Mouse (Mus musculus) CH12F3 (cell line): ENCODE data around the gene Retreg3.

Source experiments
- in situ Hi-C: fragments of 300-500 bp; cut with MboI; formaldehyde crosslinking; loops from 2 replicates; pipeline ENCODE4 v1.14.3; 2020; ENCODE audit warnings: low sequenced_read_pairs

Retreg3 gene

DNA sequence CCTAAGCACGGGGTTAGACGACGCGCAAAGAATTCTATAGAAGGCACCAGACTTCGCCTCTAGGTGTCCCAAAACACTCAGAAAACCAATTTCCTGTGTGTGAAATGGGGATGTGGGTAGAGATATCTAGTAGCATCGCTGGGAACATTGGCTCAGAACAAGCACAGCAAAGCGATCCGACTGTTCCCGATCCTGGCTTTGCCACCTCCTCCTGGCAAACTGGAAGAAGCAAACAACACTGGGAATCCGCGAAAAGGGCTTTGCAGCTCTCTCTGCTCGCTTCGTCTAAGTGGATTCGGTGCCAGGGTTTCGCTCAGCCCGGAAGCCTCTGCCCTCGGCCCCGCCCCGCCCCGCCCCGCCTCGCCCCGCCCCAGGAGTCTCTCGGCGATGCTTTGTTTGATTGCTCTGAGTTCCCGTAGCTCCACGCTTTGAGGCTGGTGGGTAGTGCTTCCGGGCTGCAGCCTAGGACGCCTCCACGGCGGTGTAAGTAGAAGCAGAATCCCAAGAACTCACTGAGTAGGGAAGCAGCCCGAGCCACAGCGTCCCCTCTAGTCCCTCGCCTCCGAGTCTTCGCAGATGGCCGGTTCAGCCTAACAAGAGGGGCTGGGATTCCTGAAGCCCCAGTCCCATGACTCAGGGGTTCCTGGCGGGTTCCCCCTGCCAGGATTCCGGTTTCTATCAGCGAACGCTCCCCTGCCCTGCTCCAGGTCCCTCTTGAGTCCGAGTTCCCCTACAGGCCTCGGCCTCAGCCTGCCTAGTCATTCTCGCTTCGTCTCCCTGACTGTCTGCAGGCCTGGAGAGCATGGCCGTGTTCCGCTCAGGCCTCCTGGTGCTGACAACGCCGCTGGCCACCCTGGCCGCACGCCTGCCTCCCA lies 37.2 kb downstream of the Retreg3 start, which contains the start of gene Coasy:
Coasy (plus strand) TSS at position 358 of the 875 bp plus-strand sequence.
- in situ Hi-C loops: no loop called here

DNA sequence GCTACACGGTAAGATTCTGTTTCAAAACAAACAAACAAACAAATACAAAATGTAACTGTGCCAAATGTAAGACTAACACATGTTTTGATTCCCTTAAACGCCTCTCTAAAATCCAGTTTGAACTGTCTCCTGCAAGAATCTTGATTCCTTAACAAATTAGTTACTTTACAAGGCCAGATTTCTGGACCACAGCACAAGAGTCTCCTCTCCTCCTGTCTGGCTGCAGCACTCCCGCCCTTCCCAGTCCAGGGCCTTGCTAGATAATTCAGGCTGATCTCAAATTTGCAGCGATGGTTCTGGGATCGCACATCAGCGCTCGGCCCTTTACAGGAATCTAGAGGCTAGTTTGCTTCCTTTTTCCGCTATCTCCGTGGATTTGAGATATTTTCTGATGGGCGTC lies 38.0 kb downstream of the Retreg3 start:
- in situ Hi-C loops: no loop called here

DNA sequence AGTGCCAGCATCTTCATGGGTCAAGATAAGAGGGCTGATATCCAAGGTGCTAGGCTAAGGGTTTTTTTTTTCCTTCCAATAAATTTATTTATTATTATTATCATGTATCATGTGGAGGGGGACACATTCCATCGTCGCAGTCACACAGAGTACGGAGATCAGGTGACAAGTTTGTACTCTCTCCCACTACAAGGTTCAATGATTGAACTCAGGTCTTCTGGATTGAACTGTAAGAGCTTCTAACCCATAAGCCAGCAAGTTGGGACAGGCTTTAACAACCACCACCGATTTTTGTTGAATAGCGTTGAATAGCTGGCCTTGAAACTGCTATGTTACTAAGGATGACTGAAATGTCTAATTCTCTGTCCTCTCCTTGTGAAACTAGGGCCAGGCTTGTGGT lies 39.3 kb downstream of the Retreg3 start:
- in situ Hi-C loops: no loop called here

DNA sequence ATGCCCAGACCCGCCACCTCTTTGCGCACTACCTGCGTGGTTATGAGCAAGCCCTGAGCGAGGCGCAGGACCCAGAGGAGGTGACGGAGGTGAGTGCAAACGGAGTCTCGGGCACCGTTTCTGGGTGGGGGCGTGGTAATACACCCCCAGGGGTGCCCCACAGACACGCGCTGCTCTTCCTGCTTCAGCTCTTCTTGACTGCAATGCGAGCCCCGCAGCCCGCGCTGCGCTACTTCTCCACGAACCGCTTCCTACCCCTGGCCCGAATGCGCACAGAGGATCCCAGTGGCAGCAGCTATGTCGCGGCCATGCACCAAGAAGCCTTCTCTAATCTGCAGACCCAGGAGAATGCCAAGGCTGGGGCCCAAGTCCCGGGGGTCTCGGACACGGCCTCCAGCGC lies 39.9 kb downstream of the Retreg3 start:
- in situ Hi-C loops: no loop called here

- in situ Hi-C loops: no loop called here
These were observed 41.6 kb downstream of the Retreg3 start, which contains the start of gene Hsd17b1 for GRCm38 (mm10) chr11:101078121-101078520. TSS of gene Hsd17b1 (plus strand) at chr11:101078411.

DNA sequence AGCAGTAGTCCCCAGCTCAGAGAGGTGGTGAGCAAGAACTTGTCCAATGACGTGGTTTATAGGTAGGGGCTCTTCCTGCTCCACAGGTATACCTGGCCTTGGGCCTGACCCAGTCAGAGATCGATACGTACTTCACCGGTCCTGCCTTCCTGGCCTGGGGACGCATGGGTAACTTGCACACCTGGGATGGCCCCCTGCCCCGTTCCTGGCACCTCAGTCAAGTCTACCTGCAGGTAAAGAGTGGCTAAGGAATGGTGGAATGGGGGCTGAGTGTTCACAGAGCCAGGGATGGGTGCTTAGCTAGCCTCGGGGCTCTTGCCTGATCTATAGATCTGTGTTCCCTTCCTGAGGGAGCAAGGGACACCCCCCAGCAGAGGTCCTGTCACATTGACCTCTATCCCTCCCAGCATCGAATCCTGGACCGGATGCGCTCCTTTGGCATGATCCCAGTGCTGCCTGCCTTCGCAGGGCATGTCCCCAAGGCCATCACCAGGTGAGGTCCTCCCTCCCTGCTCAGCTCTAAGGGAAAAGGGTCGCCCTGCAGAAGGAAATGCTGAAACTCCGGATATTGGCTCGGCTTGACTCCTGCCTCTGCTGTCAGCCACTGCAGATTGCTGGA lies 47.8 kb downstream of the Retreg3 start:
- in situ Hi-C loops: no loop called here

- in situ Hi-C loops: no loop called here
These were observed 48.7 kb downstream of the Retreg3 start for GRCm38 (mm10) chr11:101070987-101071386.

DNA sequence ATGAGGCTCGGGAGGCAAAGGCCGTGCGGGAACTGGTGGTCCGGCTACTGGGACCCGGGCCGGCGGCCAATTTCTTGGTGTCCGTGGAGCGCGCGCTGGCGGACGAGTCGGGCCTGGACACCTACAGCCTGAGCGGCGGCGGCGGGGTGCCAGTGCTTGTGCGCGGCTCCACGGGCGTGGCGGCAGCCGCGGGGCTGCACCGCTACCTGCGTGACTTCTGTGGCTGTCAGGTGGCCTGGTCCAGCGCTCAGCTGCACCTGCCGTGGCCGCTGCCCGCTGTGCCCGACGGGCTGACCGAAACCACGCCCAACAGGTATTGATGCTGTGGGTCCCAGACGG lies 49.5 kb downstream of the Retreg3 start:
- in situ Hi-C loops: no loop called here

DNA sequence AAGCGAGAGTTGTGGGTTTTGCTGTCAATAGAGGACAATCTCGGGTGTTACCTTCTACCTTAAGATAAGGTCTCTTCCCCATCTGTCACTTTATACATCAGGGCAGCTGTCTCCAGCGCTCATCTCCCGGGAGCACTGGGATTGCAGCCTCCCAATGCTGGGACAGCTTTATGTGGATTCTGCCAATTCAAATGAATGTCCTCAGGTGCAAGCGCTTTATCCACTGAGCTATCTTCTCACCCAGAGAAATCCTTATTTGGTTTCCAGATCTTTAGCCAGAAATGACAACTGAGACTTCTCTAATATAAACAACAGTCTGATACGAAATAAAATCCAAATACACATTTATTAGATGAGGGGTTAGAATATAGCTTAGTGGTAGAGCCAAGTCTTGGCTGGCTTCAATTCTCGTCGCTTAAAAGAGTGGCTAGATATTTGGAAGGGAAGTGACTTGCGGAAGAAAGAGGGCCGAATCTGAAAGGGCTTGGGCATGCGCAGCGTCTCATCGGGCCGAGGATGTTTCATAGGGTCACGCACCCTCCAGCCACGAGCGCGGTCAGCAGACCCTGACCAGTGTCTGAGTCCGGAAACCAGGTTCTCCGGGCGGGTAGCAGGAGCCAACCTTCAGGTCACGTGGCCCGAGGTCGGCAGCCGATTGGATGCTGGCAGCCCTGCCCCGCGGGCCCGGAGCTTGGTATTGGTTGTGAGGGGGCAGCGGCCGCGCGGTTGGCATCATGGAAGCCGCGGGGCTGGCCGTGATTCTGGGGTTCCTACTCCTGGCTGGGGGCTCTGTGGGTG lies 50.1 kb downstream of the Retreg3 start, which contains the start of gene Naglu:
Naglu (plus strand) TSS at position 622 of the 798 bp plus-strand sequence.
- in situ Hi-C loops: loop anchor here (10.0 kb wide), 1 partner anchor 175 kb away; no protein-coding TSS in a partner anchor

DNA sequence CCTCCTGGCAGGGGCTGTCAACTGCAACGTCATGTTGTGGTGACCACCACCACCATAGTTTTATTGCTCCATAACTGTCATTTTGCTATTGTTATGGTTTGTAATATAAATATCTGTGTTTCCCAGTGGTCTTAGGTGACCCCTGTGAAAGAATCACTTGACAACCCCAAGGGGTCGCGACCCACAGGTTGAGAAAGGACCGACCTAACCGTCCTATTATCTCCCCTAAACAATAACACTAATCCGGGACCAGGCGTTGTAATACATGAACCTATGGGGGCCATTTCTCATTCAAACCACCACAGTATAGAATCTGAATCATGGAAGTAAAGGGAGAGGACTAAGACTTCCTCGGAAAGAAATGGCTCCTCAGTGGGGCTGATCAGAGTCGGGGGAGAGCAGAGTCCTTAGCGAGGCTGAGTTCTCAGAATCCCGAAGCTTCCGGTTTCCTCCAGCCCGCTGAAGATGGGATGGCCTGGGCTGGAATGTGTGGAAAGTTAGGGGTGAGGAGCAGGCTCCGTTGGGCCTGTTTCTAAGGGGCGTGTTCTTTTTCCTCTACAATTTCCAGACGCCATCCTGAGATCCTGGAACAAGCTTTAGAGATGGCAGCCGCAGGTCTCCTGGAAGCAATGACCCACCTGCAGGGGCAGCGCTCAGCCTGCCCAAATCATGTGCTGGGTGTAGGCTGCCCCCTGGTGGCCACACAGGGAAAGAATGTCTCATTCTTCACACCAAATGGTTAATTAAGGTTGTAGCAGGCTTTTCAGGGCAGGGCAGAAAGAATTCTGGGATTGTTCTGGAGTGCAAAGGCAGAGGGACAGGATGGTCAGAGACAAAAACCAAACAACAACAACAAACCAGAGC lies 52.9 kb downstream of the Retreg3 start:
- in situ Hi-C loops: loop anchor here (10.0 kb wide), 1 partner anchor 172 kb away; no protein-coding TSS in a partner anchor

GRCm38 (mm10) chr11:101065002-101065401 lies 54.7 kb downstream of the Retreg3 start:
- in situ Hi-C loops: loop anchor here (10.0 kb wide), 1 partner anchor 170 kb away; no protein-coding TSS in a partner anchor

- in situ Hi-C loops: loop anchor here (10.0 kb wide), 1 partner anchor 170 kb away; no protein-coding TSS in a partner anchor
These were observed 55.2 kb downstream of the Retreg3 start for GRCm38 (mm10) chr11:101064462-101064861.

GRCm38 (mm10) chr11:101063676-101064327 lies 55.9 kb downstream of the Retreg3 start:
- in situ Hi-C loops: loop anchor here (10.0 kb wide), 1 partner anchor 169 kb away; no protein-coding TSS in a partner anchor

DNA sequence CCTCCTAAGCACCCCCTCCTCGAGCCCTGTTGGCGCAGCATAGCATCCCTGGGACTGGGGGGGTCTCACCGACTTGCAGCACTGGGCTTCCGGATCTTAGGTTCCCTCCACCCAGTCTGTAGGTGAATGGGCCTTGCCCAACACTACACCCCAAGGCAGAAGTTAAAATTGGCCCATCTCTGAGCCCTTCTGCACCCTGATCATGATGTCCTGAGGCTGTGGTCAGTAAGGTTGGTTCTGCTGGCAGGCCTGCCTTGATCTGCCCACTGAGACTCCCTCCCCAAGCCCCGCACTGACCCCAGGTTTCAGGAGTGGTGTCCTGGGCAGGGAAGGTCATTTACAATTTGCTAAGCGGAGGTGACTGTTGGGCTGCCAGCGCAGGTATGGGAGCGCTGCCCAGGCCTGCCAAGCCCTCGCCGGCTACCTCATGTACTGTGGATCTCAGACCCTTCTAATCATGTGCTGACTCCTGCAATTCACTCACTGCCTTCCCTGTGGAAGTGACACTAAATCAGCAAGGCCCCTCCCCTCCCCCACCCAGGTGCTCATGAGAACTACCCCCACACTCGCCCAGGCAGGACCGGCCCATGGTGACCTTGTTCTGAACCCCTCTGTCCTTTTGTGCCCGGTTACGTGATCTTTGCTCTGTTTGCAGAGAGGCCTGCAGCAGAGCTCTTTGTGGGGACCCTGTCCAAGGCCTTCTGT lies 56.6 kb downstream of the Retreg3 start:
- in situ Hi-C loops: loop anchor here (10.0 kb wide), 1 partner anchor 168 kb away; no protein-coding TSS in a partner anchor

DNA sequence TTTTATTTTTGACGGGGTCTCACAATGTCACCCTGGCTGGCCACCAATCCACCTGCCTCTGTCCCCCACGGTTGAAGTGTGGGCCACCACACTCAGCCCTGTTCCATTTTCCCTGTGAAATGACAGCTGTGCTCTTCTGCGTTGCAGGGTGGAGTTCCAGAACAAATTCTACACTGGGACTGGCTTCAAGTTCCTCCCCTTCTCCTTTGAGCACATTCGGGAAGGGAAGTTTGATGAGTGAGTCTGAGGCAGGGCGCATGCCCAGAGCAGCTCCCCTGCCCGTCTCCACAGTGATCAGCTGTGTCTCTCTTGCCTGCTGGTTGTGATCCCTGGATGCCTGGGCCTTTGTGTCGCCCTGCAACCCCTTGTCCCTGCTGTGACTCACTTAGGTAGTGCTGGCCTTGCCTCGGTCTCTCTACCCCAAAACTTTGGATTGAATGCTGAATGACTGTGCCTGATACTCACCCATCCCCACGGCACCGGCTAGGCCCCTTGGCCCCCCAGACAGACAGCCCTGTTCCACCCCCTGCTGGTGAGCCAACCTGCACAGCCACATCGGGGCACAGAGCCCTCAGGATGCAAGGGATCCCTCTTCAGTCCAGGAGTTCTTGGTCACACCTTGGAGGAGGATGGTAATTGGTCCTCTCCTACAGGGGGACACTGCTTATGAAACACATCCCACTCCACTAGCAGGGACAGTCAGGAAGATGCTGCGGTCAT lies 57.4 kb downstream of the Retreg3 start:
- in situ Hi-C loops: loop anchor here (10.0 kb wide), 1 partner anchor 168 kb away; no protein-coding TSS in a partner anchor

GRCm38 (mm10) chr11:101061049-101061448 lies 58.6 kb downstream of the Retreg3 start:
- in situ Hi-C loops: loop anchor here (10.0 kb wide), 1 partner anchor 166 kb away; no protein-coding TSS in a partner anchor

GRCm38 (mm10) chr11:101060126-101060525 lies 59.6 kb downstream of the Retreg3 start:
- in situ Hi-C loops: loop anchor here (10.0 kb wide), 1 partner anchor 165 kb away; no protein-coding TSS in a partner anchor

GRCm38 (mm10) chr11:101059473-101059872 lies 60.2 kb downstream of the Retreg3 start:
- in situ Hi-C loops: loop anchor here (5.0 kb wide), 1 partner anchor 77 kb away; no protein-coding TSS in a partner anchor
